13 mouse cellular contexts compared by ENCODE assay signal in genomic region chr3:69701905-69702304, GRCm38 (mm10). TPM values are rescaled to one million over a fixed set of nuclear protein-coding genes. Genes with fewer than 3 reads are reported as not detected.
DNase-seq lines count a peak whose midpoint lies in the region; ATAC-seq and TF ChIP-seq lines count a peak whose summit lies in the region.
"Had no signal": no experiment of that assay in that cellular context is flagged by ENCODE, and none has a peak within 500 bp of the region (broad histone marks: within the 10 kb centered on the region; RNA-seq: fewer than 3 reads in every experiment).

No protein-coding gene starts in this region.

- no peak overlapping the region for H3K4me3 ChIP-seq in E14TG2a.4 (replicated peaks; ENCODE audit: low read length)
- H3K4me3 ChIP-seq: kidney, embryonic 15.5 days; liver, embryonic 15.5 days; neural tube, embryonic 13.5 days had no signal

- H3K27me3 ChIP-seq in E14TG2a.4 (ENCODE audit: insufficient read depth, low read length), result no peaks in the 10 kb centered on the region; the same call in 1 of the 2 replicates
- H3K27me3 ChIP-seq: kidney, embryonic 15.5 days; liver, embryonic 15.5 days; neural tube, embryonic 13.5 days had no signal

- peaks cover 15% of the 10 kb centered on the region for H3K4me1 ChIP-seq in E14TG2a.4 (replicated peaks; ENCODE audit: low read depth, low read length)
- H3K4me1 ChIP-seq: kidney, embryonic 15.5 days; liver, embryonic 15.5 days had no signal

- no peaks in the 10 kb centered on the region for H3K9me3 ChIP-seq in E14TG2a.4 (ENCODE audit: low read length)
- H3K9me3 ChIP-seq: kidney, embryonic 15.5 days; liver, embryonic 15.5 days; neural tube, embryonic 13.5 days had no signal

- peak; percentile 26 for DNase-seq in embryo, embryonic 10 days (ENCODE audit: low spot score)
- DNase-seq in embryo, embryonic 9.5 days (ENCODE audit: extremely low spot score), result no peak
- DNase-seq in left cerebral cortex, adult 11 months (ENCODE audit: low spot score), result peak; percentile 19
- DNase-seq in left cerebral cortex, adult 8-10 months (ENCODE audit: low spot score in 2 of 2), result no peak
- DNase-seq in gastrocnemius, adult 18-20 months (ENCODE audit: low spot score), result no peak
- DNase-seq in right cerebral cortex, postnatal 36 days (ENCODE audit: low spot score in 2 of 2), result no peak
- DNase-seq: adrenal gland, postnatal 14 days; gastrocnemius, postnatal 36 days had no signal

- peak; percentile 39 for ATAC-seq in inflammation-experienced regulatory T-cells, adult 6 months

- no peaks in the 10 kb centered on the region for H3K36me3 ChIP-seq in E14TG2a.4 (ENCODE audit: insufficient read depth, low read length)
- H3K36me3 ChIP-seq: kidney, embryonic 15.5 days; liver, embryonic 15.5 days; neural tube, embryonic 13.5 days had no signal

- TF ChIP-seq CTCF in E14TG2a.4 (conservative IDR thresholded peaks at IDR 0.05; ENCODE audit: low read length), result peak; percentile 28

RNA-seq across cellular contexts. Expression of gene Nmd3, which starts 19.9 kb away (rescaled TPM):
- 10 to 100 TPM; 52.9 to 61.2 (median 57.6) TPM for total RNA-seq in left cerebral cortex, adult 8-10 months (2022)
- 100 to 1,000 TPM; 125 to 133 (median 128) TPM for polyA plus RNA-seq in inflammation-experienced regulatory T-cells, adult 6 months (2017; shearing (Covaris generic))
- 10 to 100 TPM; 30.1 to 31.3 TPM for total RNA-seq in gastrocnemius, adult 18-20 months (2021)

Comparison
In these comparisons a context has a peak if more than half of its experiments do, and no peak if none do; other contexts are left out.
1. DNase-seq: peak in embryo, embryonic 10 days (single experiment) and left cerebral cortex, adult 11 months (single experiment); none in embryo, embryonic 9.5 days (single experiment), left cerebral cortex, adult 8-10 months (0 of 2), gastrocnemius, adult 18-20 months (single experiment) and right cerebral cortex, postnatal 36 days (0 of 2).